Mouse (Mus musculus): ENCODE measurements around the gene Phldb1. TPM values are rescaled to one million over a fixed set of nuclear protein-coding genes. Genes with fewer than 3 reads are reported as not detected.
"Not testable (repeated sequence)": the region's sequence is repeated elsewhere in the genome, so short reads cannot be mapped to it uniquely, and the experiment has no call there.

The Phldb1 gene
- total RNA-seq, 4 experiments from 2014 or later = 108 to 146 (median 128) TPM

- no peak for DNase-seq (ENCODE audit: low spot score)
Measured at GRCm38 (mm10) chr9:44653896-44654295, 81.1 kb downstream of the Phldb1 start.

GRCm38 (mm10) chr9:44652027-44652426, 83.0 kb downstream of the Phldb1 start:
- DNase-seq (ENCODE audit: low spot score) = peak; percentile 63

GRCm38 (mm10) chr9:44648881-44649281, 86.1 kb downstream of the Phldb1 start:
- DNase-seq (ENCODE audit: low spot score) = no peak

GRCm38 (mm10) chr9:44647656-44648055, 87.3 kb downstream of the Phldb1 start:
- no peak for DNase-seq (ENCODE audit: low spot score)

GRCm38 (mm10) chr9:44647026-44647425, 88.0 kb downstream of the Phldb1 start:
- DNase-seq (ENCODE audit: low spot score) = no peak

GRCm38 (mm10) chr9:44646366-44646765, 88.6 kb downstream of the Phldb1 start:
- DNase-seq (ENCODE audit: low spot score) = no peak

- no peak for DNase-seq (ENCODE audit: low spot score)
Measured at GRCm38 (mm10) chr9:44645924-44646323, 89.1 kb downstream of the Phldb1 start.

GRCm38 (mm10) chr9:44645481-44645880, 89.5 kb downstream of the Phldb1 start:
- DNase-seq (ENCODE audit: low spot score) = peak; percentile 56

GRCm38 (mm10) chr9:44644186-44644585, 90.8 kb downstream of the Phldb1 start:
- no peak for DNase-seq (ENCODE audit: low spot score)

GRCm38 (mm10) chr9:44643103-44643502, 91.9 kb downstream of the Phldb1 start:
- no peak for DNase-seq (ENCODE audit: low spot score)

GRCm38 (mm10) chr9:44641616-44642015, 93.4 kb downstream of the Phldb1 start:
- DNase-seq (ENCODE audit: low spot score) = no peak

- DNase-seq (ENCODE audit: low spot score) = no peak
Measured at GRCm38 (mm10) chr9:44640646-44641357, 94.2 kb downstream of the Phldb1 start.

GRCm38 (mm10) chr9:44640028-44640427, 95.0 kb downstream of the Phldb1 start:
- not testable (repeated sequence) for DNase-seq (ENCODE audit: low spot score)

GRCm38 (mm10) chr9:44638726-44639125, 96.3 kb downstream of the Phldb1 start:
- peak; percentile 42 for DNase-seq (ENCODE audit: low spot score)

- peak; percentile 36 for DNase-seq (ENCODE audit: low spot score)
Measured at GRCm38 (mm10) chr9:44637551-44638169, 97.3 kb downstream of the Phldb1 start.

Other genes starting within 250 kb of the Phldb1 start
- under 1 TPM in 3 of 4 experiments, not detected in 1; 0.11 to 0.72 (median 0.14) TPM for gene Cxcr5, start 173.3 kb downstream of the Phldb1 start, total RNA-seq (2022)
- gene Ddx6, start 130.3 kb downstream of the Phldb1 start, total RNA-seq (2022) = 10 to 100 TPM; 78.5 to 93.2 (median 88.8) TPM
- not detected for gene Treh, start 62.0 kb downstream of the Phldb1 start, total RNA-seq (2022)
- 10 to 100 TPM; 79.7 to 89.3 (median 80.9) TPM for gene Arcn1, start 32.6 kb upstream of the Phldb1 start, total RNA-seq (2022)
- 10 to 100 TPM; 19.1 to 35.6 (median 22.8) TPM for gene Ift46, start 32.7 kb upstream of the Phldb1 start, total RNA-seq (2022)
- 10 to 100 TPM in 2 of 4 experiments, 1 to 10 TPM in 2; 8.6 to 21.9 (median 10.5) TPM for gene Tmem25, start 64.1 kb upstream of the Phldb1 start, total RNA-seq (2022)
- gene Ttc36, start 67.9 kb upstream of the Phldb1 start, total RNA-seq (2022) = 1 to 10 TPM in 2 of 4 experiments, under 1 TPM in 2; 0.63 to 1.5 (median 0.97) TPM
- 10 to 100 TPM; 22.2 to 33.6 (median 29.8) TPM for gene Kmt2a, start 146.1 kb upstream of the Phldb1 start, total RNA-seq (2022)
- 1,000 to 10,000 TPM; 1,427 to 1,918 (median 1,690) TPM for gene Atp5l, start 185.5 kb upstream of the Phldb1 start, total RNA-seq (2022)
- 10 to 100 TPM; 33.8 to 42.1 (median 35.3) TPM for gene Ube4a, start 230.4 kb upstream of the Phldb1 start, total RNA-seq (2022)
- gene Cd3g, start 245.2 kb upstream of the Phldb1 start, total RNA-seq (2022) = 1 to 10 TPM in 2 of 4 experiments, under 1 TPM in 2; 0.34 to 1.2 (median 0.75) TPM
- not detected for gene Cd3d, start 246.6 kb upstream of the Phldb1 start, total RNA-seq (2022)

Data from heart, adult 8-10 months (tissue).